Mouse (Mus musculus): ENCODE measurements around the gene Ccl3. TPM values are rescaled to one million over a fixed set of nuclear protein-coding genes. Genes with fewer than 3 reads are reported as not detected.

Ccl3 gene
- polyA plus RNA-seq, 1 experiment from 2014 or later = 2.3 TPM

- no peak overlapping the region for H3K27ac ChIP-seq (ENCODE audit: low read depth, low read length)
- H3K4me1 ChIP-seq (ENCODE audit: control insufficient read depth, insufficient read depth, low read length) = no peaks in the 10 kb centered on the region
- no peaks in the 10 kb centered on the region for H3K36me3 ChIP-seq (ENCODE audit: control insufficient read depth, insufficient read depth, low read length)
- H3K9me3 ChIP-seq (ENCODE audit: control insufficient read depth, low read length) = no peaks in the 10 kb centered on the region
- WGBS = 94% methylated on average over 8 of the region's 8 CpGs
- H3K4me2 ChIP-seq (ENCODE audit: low read depth, low read length) = no peak overlapping the region
- H3K27me3 ChIP-seq (ENCODE audit: control insufficient read depth, insufficient read depth, low read length) = no peaks in the 10 kb centered on the region
- H3K9ac ChIP-seq (replicated peaks; ENCODE audit: low read depth, low read length) = no peak overlapping the region
- ATAC-seq (ENCODE audit: low read depth) = no peak
- no peak overlapping the region for H3K4me3 ChIP-seq (ENCODE audit: low read depth, low read length)
Measured at GRCm38 (mm10) chr11:83654606-83655005, 5.5 kb upstream of the Ccl3 start.

- Histone ChIP-seq H3K36me3 (ENCODE audit: control insufficient read depth, insufficient read depth, low read length) (no peaks in the 10 kb centered on the region), H3K4me1 (ENCODE audit: control insufficient read depth, insufficient read depth, low read length) (no peaks in the 10 kb centered on the region), H3K27ac (ENCODE audit: low read depth, low read length) (no peak overlapping the region), H3K27me3 (ENCODE audit: control insufficient read depth, insufficient read depth, low read length) (no peaks in the 10 kb centered on the region), H3K4me2 (ENCODE audit: low read depth, low read length) (no peak overlapping the region), H3K9me3 (ENCODE audit: control insufficient read depth, low read length) (no peaks in the 10 kb centered on the region), H3K4me3 (ENCODE audit: low read depth, low read length) (no peak overlapping the region), H3K9ac (replicated peaks; ENCODE audit: low read depth, low read length) (no peak overlapping the region)
- ATAC-seq (ENCODE audit: low read depth) = no peak
- 95% methylated on average over 6 of the region's 6 CpGs for WGBS
Measured at GRCm38 (mm10) chr11:83646356-83647149, 2.6 kb downstream of the Ccl3 start.

GRCm38 (mm10) chr11:83645521-83645920 lies 3.6 kb downstream of the Ccl3 start, which contains the start of gene Rpl9-ps1:
Gene Rpl9-ps1, minus strand, starts transcription at chr11:83645621.
- Histone ChIP-seq H3K4me3 (ENCODE audit: low read depth, low read length) (no peak within 1 kb of the TSS), H3K27me3 (ENCODE audit: control insufficient read depth, insufficient read depth, low read length) (no peaks in the 10 kb centered on the region), H3K27ac (ENCODE audit: low read depth, low read length) (no peak within 1 kb of the TSS), H3K4me2 (ENCODE audit: low read depth, low read length) (no peak within 1 kb of the TSS), H3K9ac (replicated peaks; ENCODE audit: low read depth, low read length) (no peak within 1 kb of the TSS), H3K36me3 (ENCODE audit: control insufficient read depth, insufficient read depth, low read length) (no peaks in the 10 kb centered on the region), H3K4me1 (ENCODE audit: control insufficient read depth, insufficient read depth, low read length) (no peaks in the 10 kb centered on the region), H3K9me3 (ENCODE audit: control insufficient read depth, low read length) (no peaks in the 10 kb centered on the region)
- no peak for ATAC-seq (ENCODE audit: low read depth)
- 95% methylated on average over 1 of the region's 1 CpGs for WGBS

- H3K4me2 ChIP-seq (ENCODE audit: low read depth, low read length) = no peak overlapping the region
- ATAC-seq (ENCODE audit: low read depth) = no peak
- H3K27me3 ChIP-seq (ENCODE audit: control insufficient read depth, insufficient read depth, low read length) = no peaks in the 10 kb centered on the region
- H3K4me3 ChIP-seq (ENCODE audit: low read depth, low read length) = no peak overlapping the region
- H3K9ac ChIP-seq (replicated peaks; ENCODE audit: low read depth, low read length) = no peak overlapping the region
- 88% methylated on average over 2 of the region's 2 CpGs for WGBS
- no peaks in the 10 kb centered on the region for H3K36me3 ChIP-seq (ENCODE audit: control insufficient read depth, insufficient read depth, low read length)
- H3K9me3 ChIP-seq (ENCODE audit: control insufficient read depth, low read length) = no peaks in the 10 kb centered on the region
- no peaks in the 10 kb centered on the region for H3K4me1 ChIP-seq (ENCODE audit: control insufficient read depth, insufficient read depth, low read length)
- no peak overlapping the region for H3K27ac ChIP-seq (ENCODE audit: low read depth, low read length)
Measured at GRCm38 (mm10) chr11:83641216-83641615, 7.9 kb downstream of the Ccl3 start.

GRCm38 (mm10) chr11:83640141-83640540 lies 9.0 kb downstream of the Ccl3 start:
- H3K9ac ChIP-seq (replicated peaks; ENCODE audit: low read depth, low read length) = no peak overlapping the region
- no peak overlapping the region for H3K4me2 ChIP-seq (ENCODE audit: low read depth, low read length)
- H3K27me3 ChIP-seq (ENCODE audit: control insufficient read depth, insufficient read depth, low read length) = no peaks in the 10 kb centered on the region
- H3K27ac ChIP-seq (ENCODE audit: low read depth, low read length) = no peak overlapping the region
- H3K36me3 ChIP-seq (ENCODE audit: control insufficient read depth, insufficient read depth, low read length) = no peaks in the 10 kb centered on the region
- no peaks in the 10 kb centered on the region for H3K9me3 ChIP-seq (ENCODE audit: control insufficient read depth, low read length)
- no peak for ATAC-seq (ENCODE audit: low read depth)
- H3K4me3 ChIP-seq (ENCODE audit: low read depth, low read length) = no peak overlapping the region
- WGBS = 88% methylated on average over 5 of the region's 5 CpGs
- no peaks in the 10 kb centered on the region for H3K4me1 ChIP-seq (ENCODE audit: control insufficient read depth, insufficient read depth, low read length)

- no peak overlapping the region for H3K27ac ChIP-seq (ENCODE audit: low read depth, low read length)
- H3K27me3 ChIP-seq (ENCODE audit: control insufficient read depth, insufficient read depth, low read length) = no peaks in the 10 kb centered on the region
- no peaks in the 10 kb centered on the region for H3K9me3 ChIP-seq (ENCODE audit: control insufficient read depth, low read length)
- no peaks in the 10 kb centered on the region for H3K4me1 ChIP-seq (ENCODE audit: control insufficient read depth, insufficient read depth, low read length)
- no peaks in the 10 kb centered on the region for H3K36me3 ChIP-seq (ENCODE audit: control insufficient read depth, insufficient read depth, low read length)
- 84% methylated on average over 3 of the region's 3 CpGs for WGBS
- no peak overlapping the region for H3K4me3 ChIP-seq (ENCODE audit: low read depth, low read length)
- no peak overlapping the region for H3K9ac ChIP-seq (replicated peaks; ENCODE audit: low read depth, low read length)
- no peak for ATAC-seq (ENCODE audit: low read depth)
- H3K4me2 ChIP-seq (ENCODE audit: low read depth, low read length) = no peak overlapping the region
Measured at GRCm38 (mm10) chr11:83639533-83639932, 9.6 kb downstream of the Ccl3 start.

GRCm38 (mm10) chr11:83638934-83639333 lies 10.2 kb downstream of the Ccl3 start:
- no peak overlapping the region for H3K4me3 ChIP-seq (ENCODE audit: low read depth, low read length)
- WGBS = 58% methylated on average over 2 of the region's 2 CpGs
- H3K9ac ChIP-seq (replicated peaks; ENCODE audit: low read depth, low read length) = no peak overlapping the region
- H3K9me3 ChIP-seq (ENCODE audit: control insufficient read depth, low read length) = no peaks in the 10 kb centered on the region
- H3K27me3 ChIP-seq (ENCODE audit: control insufficient read depth, insufficient read depth, low read length) = no peaks in the 10 kb centered on the region
- ATAC-seq (ENCODE audit: low read depth) = no peak
- H3K27ac ChIP-seq (ENCODE audit: low read depth, low read length) = no peak overlapping the region
- H3K36me3 ChIP-seq (ENCODE audit: control insufficient read depth, insufficient read depth, low read length) = no peaks in the 10 kb centered on the region
- H3K4me2 ChIP-seq (ENCODE audit: low read depth, low read length) = no peak overlapping the region
- no peaks in the 10 kb centered on the region for H3K4me1 ChIP-seq (ENCODE audit: control insufficient read depth, insufficient read depth, low read length)

- no peak for ATAC-seq (ENCODE audit: low read depth)
- Histone ChIP-seq H3K9ac (replicated peaks; ENCODE audit: low read depth, low read length) (no peak overlapping the region), H3K27ac (ENCODE audit: low read depth, low read length) (no peak overlapping the region), H3K36me3 (ENCODE audit: control insufficient read depth, insufficient read depth, low read length) (no peaks in the 10 kb centered on the region), H3K27me3 (ENCODE audit: control insufficient read depth, insufficient read depth, low read length) (no peaks in the 10 kb centered on the region), H3K4me2 (ENCODE audit: low read depth, low read length) (no peak overlapping the region), H3K9me3 (ENCODE audit: control insufficient read depth, low read length) (no peaks in the 10 kb centered on the region), H3K4me3 (ENCODE audit: low read depth, low read length) (no peak overlapping the region), H3K4me1 (ENCODE audit: control insufficient read depth, insufficient read depth, low read length) (no peaks in the 10 kb centered on the region)
- WGBS = 77% methylated on average over 1 of the region's 1 CpGs
Measured at GRCm38 (mm10) chr11:83636742-83637235, 12.4 kb downstream of the Ccl3 start.

- Histone ChIP-seq H3K27me3 (ENCODE audit: control insufficient read depth, insufficient read depth, low read length) (no peaks in the 10 kb centered on the region), H3K9me3 (ENCODE audit: control insufficient read depth, low read length) (no peaks in the 10 kb centered on the region), H3K4me3 (ENCODE audit: low read depth, low read length) (no peak overlapping the region), H3K9ac (replicated peaks; ENCODE audit: low read depth, low read length) (no peak overlapping the region), H3K27ac (ENCODE audit: low read depth, low read length) (no peak overlapping the region), H3K4me2 (ENCODE audit: low read depth, low read length) (no peak overlapping the region), H3K36me3 (ENCODE audit: control insufficient read depth, insufficient read depth, low read length) (no peaks in the 10 kb centered on the region), H3K4me1 (ENCODE audit: control insufficient read depth, insufficient read depth, low read length) (no peaks in the 10 kb centered on the region)
- WGBS = 93% methylated on average over 2 of the region's 2 CpGs
- no peak for ATAC-seq (ENCODE audit: low read depth)
Measured at GRCm38 (mm10) chr11:83634898-83635297, 14.3 kb downstream of the Ccl3 start.
